In genomic region chr5:127522744-127523476, GRCm38 (mm10) we compare ENCODE assay signal across 8 mouse cellular contexts.
A peak's percentile ranks its signal among the peaks of the same experiment; 100 is the strongest.
DNase-seq lines count a peak whose midpoint lies in the region; ATAC-seq and TF ChIP-seq lines count a peak whose summit lies in the region.

No protein-coding gene starts in this region.

- peak; percentile 88 for TF ChIP-seq CTCF in layer of hippocampus, adult 2 months (conservative IDR thresholded peaks at IDR 0.05)
- TF ChIP-seq CTCF in bone marrow macrophage, adult 2 months (IDR thresholded peaks at IDR 0.05; ENCODE audit: low read depth, low read length) = peak; percentile 60
- peak; percentile 66 for TF ChIP-seq CTCF in forebrain, postnatal 0 days (IDR thresholded peaks at IDR 0.05; ENCODE audit: low read depth)

- no peak for TF ChIP-seq POLR2A in bone marrow macrophage, adult 2 months (IDR thresholded peaks at IDR 0.05; ENCODE audit: borderline replicate concordance, low read depth, low read length)

- H3K4me3 ChIP-seq in layer of hippocampus, adult 2 months = no peak overlapping the region
- no peak overlapping the region for H3K4me3 ChIP-seq in bone marrow macrophage, adult 2 months (ENCODE audit: insufficient read depth, low read length)
- H3K4me3 ChIP-seq in forebrain, postnatal 0 days (ENCODE audit: low read depth, low read length) = no peak overlapping the region
- H3K4me3 ChIP-seq in heart, embryonic 12.5 days = no peak overlapping the region

- H3K4me1 ChIP-seq in bone marrow macrophage, adult 2 months (ENCODE audit: control insufficient read depth, insufficient read depth, low read length) = no peaks in the 10 kb centered on the region
- 0 out of 2 replicates have a peak, but pooled peaks cover 2% of the 10 kb centered on the region for H3K4me1 ChIP-seq in forebrain, postnatal 0 days (ENCODE audit: insufficient read depth)
- H3K4me1 ChIP-seq in heart, embryonic 12.5 days (replicated peaks) = no peaks in the 10 kb centered on the region

- H3K36me3 ChIP-seq in forebrain, postnatal 0 days (ENCODE audit: insufficient read depth) = no peaks in the 10 kb centered on the region
- H3K36me3 ChIP-seq in heart, embryonic 12.5 days = no peaks in the 10 kb centered on the region

- no peaks in the 10 kb centered on the region for H3K9me3 ChIP-seq in forebrain, postnatal 0 days (ENCODE audit: low read length)
- no peaks in the 10 kb centered on the region for H3K9me3 ChIP-seq in heart, embryonic 12.5 days (replicated peaks)

- no peak overlapping the region for H3K27ac ChIP-seq in layer of hippocampus, adult 2 months
- no peak overlapping the region for H3K27ac ChIP-seq in bone marrow macrophage, adult 2 months (ENCODE audit: insufficient read depth, low read depth, low read length)
- no peak overlapping the region for H3K27ac ChIP-seq in forebrain, postnatal 0 days (ENCODE audit: low read depth, low read length)
- no peak overlapping the region for H3K27ac ChIP-seq in heart, embryonic 12.5 days (ENCODE audit: poor library complexity, severe bottlenecking)

- no peak overlapping the region for H3K4me2 ChIP-seq in forebrain, postnatal 0 days (ENCODE audit: low read depth)
- H3K4me2 ChIP-seq in heart, embryonic 12.5 days = no peak overlapping the region

- DNase-seq in layer of hippocampus, adult 2 months (ENCODE audit: low spot score in 2 of 2) = no peak
- DNase-seq in layer of hippocampus, postnatal 10 days (ENCODE audit: low spot score in 2 of 2) = no peak
- DNase-seq in ES-CJ7 (ENCODE audit: low read depth, low spot score) = peak; percentile 32
- DNase-seq in forebrain, postnatal 0 days = peak; percentile 56
- DNase-seq in urinary bladder, postnatal 14 days (ENCODE audit: low spot score) = no peak
- DNase-seq in layer of hippocampus, postnatal 36 days = no peak

- WGBS in forebrain, postnatal 0 days = 44% methylated on average over 9 of the region's 9 CpGs
- WGBS in heart, embryonic 12.5 days = 52% methylated on average over 9 of the region's 9 CpGs

- peak; percentile 59; the same call in 1 of the 2 replicates for ATAC-seq in forebrain, postnatal 0 days
- ATAC-seq in heart, embryonic 12.5 days (ENCODE audit: insufficient number of reproducible peaks, low FRiP score) = no peak

- H3K27me3 ChIP-seq in forebrain, postnatal 0 days (ENCODE audit: insufficient read depth, low read length) = no peaks in the 10 kb centered on the region
- no peaks in the 10 kb centered on the region for H3K27me3 ChIP-seq in heart, embryonic 12.5 days (replicated peaks)

- no peak overlapping the region for H3K9ac ChIP-seq in forebrain, postnatal 0 days
- no peak overlapping the region for H3K9ac ChIP-seq in heart, embryonic 12.5 days

Comparison
In these comparisons a context has a peak if more than half of its experiments do, and no peak if none do; other contexts are left out.
1. DNase-seq: peak in ES-CJ7 (single experiment) and forebrain, postnatal 0 days (single experiment); none in layer of hippocampus, adult 2 months (0 of 2), layer of hippocampus, postnatal 10 days (0 of 2), urinary bladder, postnatal 14 days (single experiment) and layer of hippocampus, postnatal 36 days (0 of 2).
2. Peak in every context shown above with its lines, with median percentiles within 50 percentile points of each other: CTCF ChIP-seq.